Mouse (Mus musculus) left cerebral cortex, postnatal 4 days (tissue): ENCODE results near the gene Abl2. TPM values are rescaled to one million over a fixed set of nuclear protein-coding genes. Genes with fewer than 3 reads are reported as not detected.

Experiments used
- DNase-seq: peaks from one replicate; pipeline ENCODE4 v3.0.0-alpha.2; 2022
- intact Hi-C: fragments of 180-260 bp; cut with DNase I; formaldehyde crosslinking; loops from one replicate; pipeline ENCODE4 v1.15.1; 2025
- total RNA-seq, 2 experiments: library from RNA; stranded (reverse); gene quantifications; 2 replicates each; pipeline ENCODE4 v1.2.3; 2021

Gene Abl2
- total RNA-seq, 2 experiments from 2014 or later, result 58.2 to 60.2 TPM

DNA sequence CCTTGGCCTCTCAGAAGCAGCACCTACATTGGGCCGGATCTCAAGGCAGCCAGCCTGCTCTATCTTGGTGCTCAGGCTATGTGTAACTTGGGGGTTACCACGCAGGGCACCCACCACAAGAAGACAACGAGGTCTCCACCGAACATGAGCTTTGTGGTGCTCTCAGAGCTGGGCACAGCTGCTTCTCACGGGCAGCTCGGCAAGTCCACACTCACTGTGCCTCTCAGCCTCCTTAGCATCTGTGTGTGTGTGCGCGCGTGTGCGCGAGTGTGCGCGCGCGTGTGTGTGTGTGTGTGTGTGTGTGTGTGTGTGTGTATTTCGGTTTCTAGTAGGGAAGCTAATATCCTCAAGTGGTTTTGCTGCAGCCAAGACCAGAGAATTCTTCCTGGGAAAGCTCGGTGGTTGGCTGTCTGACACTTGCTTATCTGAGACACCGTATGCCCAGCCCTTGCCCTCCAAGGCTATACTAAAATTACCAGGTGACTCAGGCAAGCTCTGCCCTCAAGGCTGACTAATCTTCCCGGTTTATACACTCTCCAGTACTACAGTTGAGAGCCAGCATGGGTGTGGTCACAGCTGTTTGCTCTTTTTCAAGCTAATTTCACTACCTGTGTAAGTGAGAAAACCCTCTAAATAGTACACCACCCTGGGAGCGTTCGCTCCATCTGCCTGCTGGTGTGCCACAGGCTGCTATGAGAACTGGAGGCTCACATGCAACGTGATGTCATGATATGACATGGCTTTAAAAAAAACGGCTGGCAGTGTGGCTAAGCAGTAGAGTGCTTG lies 108.7 kb downstream of the Abl2 start:
- no peak for DNase-seq

DNA sequence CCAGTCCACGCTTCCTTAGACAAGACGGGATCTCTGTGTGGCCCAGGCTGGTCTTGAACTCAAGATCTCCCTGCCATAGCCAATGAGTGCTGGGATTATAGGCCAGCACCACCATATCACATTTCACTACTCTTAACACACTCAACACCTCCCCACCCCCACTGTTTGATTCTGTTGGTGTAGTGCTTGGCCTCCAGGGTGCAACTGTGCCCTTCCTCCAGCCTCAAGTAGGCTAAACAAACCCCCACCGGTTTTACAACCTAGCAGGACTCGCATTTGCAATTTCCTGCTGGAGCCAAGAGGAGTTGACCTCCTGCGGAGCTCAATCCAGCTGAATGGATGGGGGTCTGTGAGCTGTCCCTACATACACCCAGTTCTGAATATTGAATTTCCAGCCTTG lies 110.0 kb downstream of the Abl2 start:
- no peak for DNase-seq
- intact Hi-C loops, result no loop called here

More for the DNA sequence above, 108.7 kb downstream of the Abl2 start:
- intact Hi-C loops, result no loop called here

DNA sequence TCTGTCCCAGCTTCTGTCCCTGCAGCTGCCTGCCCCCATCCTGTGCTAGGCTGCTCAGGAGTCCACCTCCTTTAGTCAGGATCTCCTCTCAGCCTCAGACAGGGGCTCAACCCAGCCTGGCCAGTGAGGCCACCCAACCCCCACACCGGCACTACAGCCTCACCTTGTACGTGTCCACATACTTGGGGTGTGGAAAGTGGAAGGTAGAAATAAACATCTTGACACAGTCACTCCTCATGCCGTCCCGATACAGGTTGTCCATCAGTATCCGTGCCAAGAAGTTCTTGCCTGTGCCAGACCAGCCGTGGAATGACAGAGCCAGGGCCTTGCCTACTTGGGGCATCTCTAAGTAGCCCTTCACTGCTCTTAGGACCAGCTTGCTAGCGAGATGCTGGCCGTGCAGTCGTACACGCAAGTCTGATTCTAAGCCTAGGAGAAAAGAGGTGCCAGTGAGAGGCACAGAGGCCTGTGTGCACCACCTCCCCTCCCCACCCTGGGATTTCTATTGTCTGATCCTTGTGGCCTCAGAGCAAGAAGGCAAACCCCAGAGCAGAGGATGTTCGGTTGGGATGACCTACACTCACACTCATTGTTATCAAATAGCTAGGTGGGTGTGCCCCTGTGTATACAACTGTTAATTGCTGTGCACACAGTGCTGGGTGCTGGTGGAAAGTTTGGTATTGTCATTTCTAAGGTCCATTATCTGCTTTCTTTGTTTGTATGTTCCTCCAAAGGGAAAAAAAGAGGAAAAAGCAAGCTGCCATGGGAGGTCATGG lies 110.8 kb downstream of the Abl2 start:
- intact Hi-C loops, result no loop called here
- DNase-seq, result no peak

DNA sequence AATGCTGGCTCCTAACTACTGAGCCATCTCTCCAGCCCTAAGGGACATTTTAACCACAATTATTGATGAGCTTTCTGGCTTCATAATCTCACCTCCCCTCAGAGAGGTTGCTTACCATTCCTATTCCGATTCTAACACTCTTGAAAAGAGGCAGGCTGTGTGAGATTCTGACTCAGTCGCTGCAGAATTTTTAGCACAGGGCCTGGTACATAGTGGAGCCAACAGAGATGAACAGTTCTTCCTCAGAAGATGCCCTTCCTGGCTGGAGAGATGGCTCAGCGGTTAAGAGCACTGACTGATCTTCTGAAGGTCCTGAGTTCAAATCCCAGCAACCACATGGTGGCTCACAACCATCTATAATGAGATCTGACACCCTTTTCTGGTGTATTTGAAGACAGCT lies 113.3 kb downstream of the Abl2 start:
- DNase-seq, result no peak
- intact Hi-C loops, result no loop called here

DNA sequence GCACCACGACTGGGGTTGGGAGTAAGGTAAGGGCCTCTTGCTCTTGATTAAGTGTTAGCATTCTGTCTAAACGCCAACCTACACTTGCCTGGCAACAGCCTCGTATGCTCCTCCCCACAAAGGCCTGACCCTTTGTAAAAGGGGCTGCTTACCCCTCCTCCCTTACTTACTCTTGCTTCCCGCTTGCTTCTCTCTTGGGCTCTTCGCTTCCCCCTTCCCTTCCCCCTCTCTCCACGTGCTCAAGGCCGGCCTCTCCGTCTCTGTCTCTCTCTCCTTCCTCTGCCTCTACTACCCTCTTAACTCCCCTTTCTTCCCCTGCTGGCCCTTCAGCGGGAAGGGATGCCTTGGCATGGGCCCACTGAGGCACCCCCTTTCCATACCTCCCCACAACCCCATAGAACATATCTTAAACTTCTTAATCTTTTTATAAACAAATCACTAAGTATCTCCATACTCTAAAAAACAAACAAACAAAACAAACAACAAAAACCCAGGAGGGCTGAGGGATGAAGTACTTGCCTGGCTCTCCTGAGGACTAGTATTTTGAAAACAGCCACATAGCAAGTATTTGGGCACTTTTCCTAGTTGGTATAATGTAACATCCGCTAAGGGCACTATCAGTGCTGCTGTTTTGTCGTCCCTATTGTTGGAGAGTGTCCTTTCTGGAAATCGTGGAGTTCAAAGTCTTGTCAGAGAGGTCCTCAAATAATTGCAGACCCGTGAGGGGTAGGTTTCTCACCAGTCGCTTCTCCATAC lies 114.3 kb downstream of the Abl2 start:
- no peak for DNase-seq
- intact Hi-C loops, result no loop called here

DNA sequence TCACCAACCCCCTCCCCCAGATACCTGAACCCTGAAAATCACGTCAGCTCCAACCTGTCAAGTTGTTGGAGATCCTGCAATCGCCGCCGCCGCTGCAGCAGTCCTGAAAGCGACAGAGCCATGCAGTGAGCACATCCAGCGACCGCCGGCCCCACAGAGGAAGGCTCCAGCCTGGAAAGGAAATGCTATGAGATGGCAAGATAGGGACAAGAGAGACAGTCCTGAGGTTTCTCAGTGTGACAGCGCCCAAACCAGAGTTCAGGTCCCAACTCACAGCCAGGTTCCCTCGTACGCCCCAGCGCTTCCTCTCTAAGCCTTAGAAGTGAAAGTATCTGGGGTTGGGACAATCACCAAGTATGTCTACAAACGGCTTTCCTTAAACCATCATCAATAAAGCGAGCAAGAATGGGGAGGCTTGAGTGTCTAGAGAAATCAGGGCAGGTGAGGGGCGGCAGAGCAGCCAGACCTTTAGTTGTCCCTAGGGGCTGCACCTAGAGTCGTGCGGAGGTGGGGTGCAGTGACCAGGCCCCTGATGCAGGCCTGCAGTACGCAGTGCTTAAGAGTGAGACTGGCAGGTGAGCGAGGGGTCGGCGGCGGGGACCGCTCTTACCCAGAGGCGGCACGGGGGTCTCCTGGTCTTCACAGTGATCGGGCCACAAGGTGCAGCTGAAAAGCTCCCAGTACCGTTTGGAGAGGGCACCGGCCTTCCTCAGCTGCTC lies 115.0 kb downstream of the Abl2 start:
- no peak for DNase-seq
- intact Hi-C loops, result no loop called here

DNA sequence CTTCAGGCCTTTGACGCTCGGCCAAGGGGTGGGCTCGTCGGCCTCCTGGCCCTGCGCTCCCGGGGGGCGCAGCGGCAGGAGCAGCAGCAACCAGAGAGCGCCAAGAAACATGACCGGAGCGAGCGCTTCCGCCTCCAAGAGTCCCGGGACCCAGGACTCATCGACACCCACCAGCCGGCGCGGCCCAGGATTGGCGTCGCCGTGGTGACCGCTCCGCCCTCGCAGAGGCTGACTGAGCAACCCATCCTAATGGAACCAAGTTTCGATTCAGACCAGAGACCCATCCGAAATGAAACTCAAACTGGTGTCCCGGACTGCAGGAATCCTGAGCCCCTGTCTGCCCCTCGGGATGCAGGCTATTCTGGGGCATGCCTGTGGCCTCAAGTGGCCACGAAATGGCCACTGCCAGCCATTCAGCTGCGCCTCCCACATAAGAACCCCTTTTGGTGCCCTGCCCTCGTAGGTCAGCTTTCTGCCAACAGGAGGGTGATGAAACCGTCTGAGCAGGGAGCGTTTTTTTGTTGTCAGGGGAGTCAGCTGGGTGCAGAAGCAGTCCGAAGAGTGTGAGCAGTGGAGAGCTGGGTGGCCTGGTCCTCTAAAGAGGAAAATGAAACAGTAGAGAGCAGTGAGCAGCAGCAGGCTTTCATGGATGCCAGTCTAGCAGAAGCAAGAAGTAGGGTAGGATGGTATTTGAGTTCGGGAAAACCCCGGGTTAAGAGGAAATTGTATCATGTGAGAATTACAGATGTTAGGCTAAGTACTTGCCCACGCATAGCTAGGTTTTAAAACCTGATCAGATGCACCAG lies 115.8 kb downstream of the Abl2 start, which contains the start of gene Tor3a:
Gene Tor3a, minus strand, starts transcription at position 162 of the 806 bp plus-strand sequence.
- DNase-seq, result peak; percentile 45

DNA sequence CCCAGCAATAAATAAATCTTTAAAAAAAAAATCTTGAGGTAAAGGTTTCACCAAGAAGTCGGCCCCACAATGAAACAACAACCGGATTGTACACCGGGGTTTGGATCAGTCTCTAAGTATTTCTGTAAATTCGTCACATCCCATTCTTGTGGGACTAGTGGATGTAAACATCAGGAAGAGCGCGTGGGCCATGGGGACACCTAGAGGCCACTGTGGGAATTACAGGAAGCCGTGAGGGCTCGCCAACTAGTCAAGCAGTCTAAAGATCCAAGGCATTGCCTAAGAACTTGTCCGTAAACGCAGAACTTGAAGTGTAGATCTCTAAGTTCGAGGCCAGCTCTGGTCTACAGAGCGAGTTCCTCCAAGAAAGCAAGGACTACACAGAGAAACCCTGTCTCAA lies 117.6 kb downstream of the Abl2 start:
- intact Hi-C loops, result no loop called here
- DNase-seq, result peak; percentile 39

More for the DNA sequence above, 115.8 kb downstream of the Abl2 start, which contains the start of gene Tor3a:
- intact Hi-C loops, result no loop called here

DNA sequence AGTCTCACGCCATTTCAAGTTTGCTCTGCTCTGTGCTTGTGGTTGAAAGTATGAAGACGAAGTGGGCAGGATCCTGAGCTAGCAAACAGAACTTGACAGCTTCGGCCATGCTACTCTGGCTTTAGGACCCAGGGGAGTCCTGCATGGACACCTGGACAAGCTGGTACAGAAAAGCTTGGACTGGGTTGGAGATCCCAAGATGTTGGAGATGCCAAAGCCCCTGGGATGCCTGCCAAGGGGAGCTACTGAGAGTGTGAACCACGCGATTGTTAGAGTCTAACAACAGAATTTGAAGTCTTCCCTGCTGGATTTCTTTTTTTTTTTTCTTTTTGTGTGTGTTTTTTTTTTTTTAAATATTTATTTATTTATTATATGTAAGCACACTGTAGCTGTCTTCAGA lies 118.0 kb downstream of the Abl2 start:
- DNase-seq, result peak; percentile 46
- intact Hi-C loops, result no loop called here

DNA sequence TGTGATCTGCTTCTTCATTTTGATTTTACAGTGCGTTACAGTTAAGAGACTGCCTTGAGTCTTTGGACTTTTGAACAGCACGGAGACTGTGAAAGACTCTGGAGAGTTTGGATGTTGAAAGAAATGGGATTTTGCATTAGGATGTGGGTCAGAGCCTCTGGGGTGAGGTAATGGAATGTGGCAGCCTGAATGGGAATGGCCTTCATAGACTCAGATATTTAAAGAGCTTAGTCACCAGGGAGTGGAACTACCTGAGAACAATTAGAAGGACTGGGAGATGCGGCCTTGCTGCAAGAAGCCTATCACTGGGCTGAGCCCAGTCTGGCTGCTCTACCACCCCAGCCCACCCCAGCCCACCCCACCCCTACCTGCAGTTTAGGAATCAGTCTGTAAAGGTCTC lies 118.6 kb downstream of the Abl2 start:
- intact Hi-C loops, result no loop called here
- DNase-seq, result no peak

DNA sequence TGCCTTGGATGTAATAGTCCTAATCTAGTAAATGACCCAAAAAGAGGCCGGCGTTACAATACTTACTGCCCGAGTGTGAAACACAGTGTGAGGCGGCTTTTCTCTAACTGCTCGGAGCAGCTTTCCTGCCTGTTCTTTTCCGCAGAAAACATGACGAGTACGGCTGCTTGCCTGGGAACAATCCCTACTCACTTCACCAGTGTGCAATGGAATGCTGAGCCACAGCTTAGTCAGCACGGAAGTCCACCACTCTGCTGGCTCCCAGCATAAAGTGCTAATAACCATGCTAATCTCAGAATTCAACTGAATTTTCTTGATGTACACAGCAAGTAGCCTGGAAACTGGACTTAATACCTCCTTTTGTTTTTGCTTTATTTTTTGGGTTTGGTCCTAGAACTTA lies 121.0 kb downstream of the Abl2 start:
- intact Hi-C loops, result no loop called here
- DNase-seq, result no peak

DNA sequence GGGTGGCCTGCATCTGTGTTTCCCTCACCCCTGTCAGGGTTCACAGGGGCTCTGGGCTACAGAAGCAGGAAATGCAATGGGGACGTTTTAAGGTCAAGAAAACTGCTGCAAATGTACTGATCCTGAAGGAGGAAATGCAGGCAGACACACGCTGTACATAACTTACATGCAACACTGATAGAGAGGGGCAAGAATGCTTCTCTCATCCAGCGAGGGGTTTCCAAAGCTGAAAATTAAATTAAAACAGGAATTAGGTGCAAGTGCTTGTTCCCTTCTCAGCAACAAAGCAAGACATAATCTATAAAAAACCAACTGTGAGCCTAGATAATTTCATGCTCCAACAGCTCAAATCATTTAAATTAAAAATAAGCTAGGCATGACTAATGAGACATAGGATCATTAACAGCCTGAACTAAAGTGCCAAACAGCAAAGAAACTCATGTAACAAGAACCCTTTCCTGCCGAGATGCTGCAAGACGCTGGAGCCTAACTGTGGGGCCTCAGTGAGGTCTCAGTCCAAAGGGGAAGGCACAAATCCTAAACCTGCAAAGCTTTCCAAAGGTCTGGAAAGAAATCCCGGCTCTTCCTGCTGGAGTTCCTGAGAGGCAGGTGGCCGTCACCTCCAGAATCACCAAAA lies 127.6 kb downstream of the Abl2 start:
- intact Hi-C loops, result no loop called here
- DNase-seq, result no peak

Other genes with a start within 250 kb of the Abl2 start
- 1 to 10 TPM in 1 of 2 experiments, under 1 TPM in 1; 0.97 to 1.1 TPM for gene Nphs2, start 248.1 kb upstream of the Abl2 start, total RNA-seq
- 100 to 1,000 TPM; 562 to 582 TPM for gene Gm2000, start 192.7 kb upstream of the Abl2 start, total RNA-seq
- 1 to 10 TPM in 1 of 2 experiments, under 1 TPM in 1; 0.85 to 1.8 TPM for gene Axdnd1, start 137.6 kb upstream of the Abl2 start, total RNA-seq
- gene Soat1, start 84.5 kb upstream of the Abl2 start, total RNA-seq, result 10 to 100 TPM; 27.5 to 30.2 TPM
- gene Gm10031, start 34.8 kb upstream of the Abl2 start, total RNA-seq, result 10 to 100 TPM; 50.2 to 54.7 TPM
- 1 to 10 TPM; 3.4 to 4.4 TPM for gene Tor3a, start 115.6 kb downstream of the Abl2 start, total RNA-seq
- gene Fam20b, start 160.3 kb downstream of the Abl2 start, total RNA-seq, result 10 to 100 TPM; 57.3 to 58.4 TPM